Mouse (Mus musculus) ZHBTc4 (cell line): ENCODE measurements around the gene Dhx30.
A peak's percentile ranks its signal among the peaks of the same experiment; 100 is the strongest.
"Not testable (repeated sequence)": the region's sequence is repeated elsewhere in the genome, so short reads cannot be mapped to it uniquely, and the experiment has no call there.

Source experiments
- DNase-seq: peaks from one replicate; pipeline ENCODE4 v3.0.0-alpha.2; 2011; ENCODE audit warnings: low read depth, low spot score

The Dhx30 gene

DNA sequence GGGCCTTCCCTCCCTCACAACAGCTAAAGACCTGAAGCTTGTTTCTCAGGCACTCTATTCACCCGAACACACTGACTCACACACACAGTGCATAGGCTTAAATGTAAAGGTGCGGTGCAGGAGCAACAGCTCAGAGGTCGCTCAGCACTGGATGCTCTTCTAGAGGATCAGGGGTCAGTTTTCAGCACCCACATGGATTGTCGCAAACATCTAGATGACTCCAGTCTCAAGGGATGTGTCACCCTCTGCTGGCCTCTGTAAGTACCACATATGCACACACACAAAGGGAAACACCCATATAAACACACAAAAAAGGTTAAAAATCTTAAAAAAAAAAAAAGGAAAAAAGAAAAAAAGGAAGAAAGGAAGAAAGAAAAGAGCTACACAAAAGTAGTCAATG, 22.9 kb downstream of the Dhx30 start:
- DNase-seq, result peak; percentile 47

DNA sequence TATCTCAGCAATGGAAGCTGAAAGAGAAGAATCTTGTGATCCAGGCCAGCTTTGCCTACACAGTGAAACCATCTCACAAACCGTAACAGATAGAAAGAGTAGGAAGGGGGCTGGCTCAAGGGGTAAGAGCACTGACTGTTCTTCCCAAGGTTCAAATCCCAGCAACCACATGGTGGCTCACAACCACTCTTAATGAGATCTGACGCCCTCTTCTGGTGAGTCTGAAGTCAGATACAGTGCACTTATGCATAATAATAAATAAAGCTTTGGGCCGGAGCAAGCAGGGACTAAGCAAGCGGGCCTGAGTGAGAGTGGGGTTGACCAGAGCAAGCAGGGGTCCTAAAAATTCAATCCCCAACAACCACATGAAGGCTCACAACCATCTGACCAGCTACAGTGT, 24.3 kb downstream of the Dhx30 start:
- DNase-seq, result peak; percentile 56

DNA sequence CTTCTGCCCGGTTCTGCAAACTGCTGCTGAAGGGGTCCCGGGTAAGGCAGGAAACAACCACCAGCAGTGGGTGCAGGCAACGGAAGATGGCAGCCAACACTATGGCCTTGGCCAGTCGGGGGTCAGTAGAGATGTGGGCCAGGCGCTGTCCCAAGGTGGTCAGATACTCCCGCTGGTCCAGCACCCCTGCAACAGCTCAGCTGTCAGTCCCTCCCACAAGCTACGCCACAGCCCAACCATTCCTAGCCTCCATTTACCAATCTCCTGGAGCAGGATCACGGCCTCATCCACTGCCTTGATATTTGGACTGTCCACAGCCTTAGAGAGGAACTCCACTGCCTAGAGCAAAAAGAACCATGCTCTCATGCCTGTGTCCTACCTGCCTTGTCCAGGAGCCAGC, 31.9 kb downstream of the Dhx30 start:
- DNase-seq, result no peak

DNA sequence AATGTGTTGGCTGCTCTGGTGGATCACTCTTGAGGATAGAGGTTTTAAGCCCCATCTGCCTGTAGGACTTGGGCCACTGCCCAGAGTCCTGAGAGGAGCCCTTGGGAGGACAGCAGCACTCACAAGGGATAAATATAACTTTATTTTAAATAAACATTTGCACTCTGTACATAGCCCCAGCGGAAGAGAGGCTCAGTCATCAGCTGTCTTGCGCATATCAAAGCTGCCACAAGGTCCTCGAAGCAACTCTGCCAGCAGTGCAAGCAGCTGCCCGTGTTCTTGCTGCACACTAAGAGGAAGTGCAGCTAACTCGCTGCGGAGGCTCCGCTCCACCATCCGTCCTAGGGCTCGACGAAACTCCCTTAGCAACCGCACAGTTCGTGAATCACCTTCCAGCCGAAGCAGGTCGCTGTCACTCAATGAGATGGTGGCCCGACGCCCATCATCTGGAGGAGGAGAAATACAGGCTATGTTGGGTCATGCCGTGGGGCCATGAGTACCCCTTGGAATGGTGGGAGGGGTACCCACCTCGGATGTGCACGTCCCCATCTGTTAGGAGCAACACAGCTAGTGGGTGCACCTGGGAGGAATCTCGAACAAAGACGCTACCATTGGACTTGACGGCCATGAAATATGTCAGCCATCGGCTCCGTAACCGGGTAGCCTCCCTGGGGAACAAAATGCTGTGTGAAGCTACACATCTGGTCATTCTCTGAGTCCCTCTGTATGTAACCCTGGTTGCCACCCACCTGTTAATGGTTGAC, 33.2 kb downstream of the Dhx30 start:
- no peak for DNase-seq

DNA sequence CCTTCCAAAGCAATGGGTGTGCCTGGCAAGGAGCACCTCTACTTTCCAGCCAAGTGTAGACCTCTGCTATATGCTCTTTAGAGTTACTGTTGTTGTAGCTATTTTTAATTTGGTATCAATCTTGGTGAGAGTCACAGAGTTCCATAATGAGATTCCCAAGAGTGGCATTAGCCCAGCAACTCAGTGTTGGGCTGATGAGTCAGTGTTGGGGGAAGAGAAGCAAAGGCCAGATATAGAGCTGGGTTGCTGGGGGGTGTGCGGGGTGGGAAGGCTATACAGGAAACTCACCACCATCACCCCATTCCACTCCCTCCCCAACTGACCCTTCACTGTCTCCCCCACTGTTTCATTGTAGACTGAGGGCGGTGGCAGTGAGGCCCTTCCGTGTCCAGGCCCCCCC, 36.6 kb downstream of the Dhx30 start:
- no peak for DNase-seq

DNA sequence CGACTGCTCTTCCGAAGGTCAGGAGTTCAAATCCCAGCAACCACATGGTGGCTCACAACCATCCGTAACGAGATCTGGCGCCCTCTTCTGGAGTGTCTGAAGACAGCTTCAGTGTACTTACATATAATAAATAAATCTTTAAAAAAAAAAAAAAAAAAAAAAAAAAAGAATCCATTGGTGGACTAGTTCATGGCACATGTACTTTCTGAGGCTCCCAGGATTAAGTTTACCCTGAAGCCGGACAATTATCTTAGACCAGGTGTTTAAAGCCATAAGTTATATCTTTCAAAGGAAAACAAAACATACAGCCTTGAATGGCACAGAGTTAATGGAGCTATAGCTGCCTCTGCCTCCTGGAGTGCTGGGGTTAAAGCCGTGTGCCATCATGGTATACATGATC, 41.2 kb downstream of the Dhx30 start:
- DNase-seq, result not testable (repeated sequence)

DNA sequence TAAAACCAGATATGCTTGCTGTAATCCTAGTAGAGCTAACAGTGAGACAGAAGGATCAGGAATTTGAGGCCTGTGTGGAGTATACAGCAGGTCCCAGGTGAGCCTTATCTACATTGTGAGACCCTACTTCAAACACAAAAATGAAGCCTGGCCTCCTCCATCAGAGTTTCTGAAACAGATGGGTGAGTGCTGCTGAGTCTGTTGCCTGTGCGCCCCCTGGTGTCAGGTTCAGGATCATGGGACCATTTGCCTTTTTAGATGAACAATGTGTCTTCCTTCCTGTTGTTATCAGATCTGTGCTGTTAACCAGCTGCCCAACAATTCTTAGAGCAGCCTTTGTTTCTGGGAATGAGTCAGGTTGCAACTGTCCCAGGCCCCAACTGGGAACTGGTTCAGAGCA, 45.8 kb downstream of the Dhx30 start:
- DNase-seq, result peak; percentile 83

DNA sequence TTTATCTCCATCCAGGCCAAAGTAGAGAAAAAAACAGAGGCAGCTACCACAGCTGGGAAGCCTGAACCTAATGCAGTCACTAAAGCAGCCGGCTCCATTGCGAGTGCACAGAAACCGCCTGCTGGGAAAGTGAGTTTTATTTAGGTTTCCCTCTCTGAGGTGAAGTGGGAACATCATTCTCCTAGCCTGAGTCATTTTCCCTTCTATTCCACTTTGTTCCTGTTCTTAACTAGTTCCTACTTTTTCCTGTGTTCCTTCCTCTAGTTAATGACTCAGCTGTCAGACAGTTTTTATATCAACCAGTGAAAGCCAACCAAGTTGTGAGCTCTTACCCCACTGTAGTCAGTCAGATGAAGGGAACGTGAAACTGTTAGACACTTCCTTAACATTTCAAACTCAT, 46.6 kb downstream of the Dhx30 start:
- DNase-seq, result no peak

DNA sequence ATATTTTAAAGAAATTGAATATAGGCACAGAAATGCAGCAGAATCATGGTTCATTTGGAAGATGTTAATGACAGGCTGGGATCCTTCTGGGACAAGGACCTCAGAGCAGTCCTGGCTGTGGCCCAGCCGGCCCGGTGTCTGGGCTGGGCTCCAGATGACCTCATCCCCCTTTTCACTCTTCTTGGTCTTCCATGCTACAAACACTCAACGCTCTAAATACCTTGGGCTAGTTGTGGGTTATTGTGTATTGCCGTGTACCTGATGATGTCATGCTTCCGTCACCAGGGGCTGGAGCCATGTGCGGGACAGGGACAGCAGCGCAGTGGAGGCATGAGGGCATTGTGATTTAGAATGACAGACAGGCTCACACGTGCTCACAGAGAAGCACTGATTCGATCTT, 47.3 kb downstream of the Dhx30 start:
- DNase-seq, result no peak

DNA sequence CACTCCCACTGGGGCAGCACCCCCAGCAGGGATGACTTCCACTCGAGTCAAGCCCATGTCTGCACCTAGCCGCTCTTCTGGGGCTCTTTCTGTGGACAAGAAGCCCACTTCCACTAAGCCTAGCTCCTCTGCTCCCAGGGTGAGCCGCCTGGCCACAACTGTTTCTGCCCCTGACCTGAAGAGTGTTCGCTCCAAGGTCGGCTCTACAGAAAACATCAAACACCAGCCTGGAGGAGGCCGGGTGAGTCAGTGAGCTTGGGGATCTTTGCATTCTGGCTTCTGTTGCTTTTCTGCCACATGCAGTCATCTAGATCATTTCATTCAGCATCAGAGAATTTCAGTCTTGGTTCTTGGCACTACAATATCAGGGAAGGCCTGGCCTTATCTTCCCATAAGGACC, 48.9 kb downstream of the Dhx30 start:
- DNase-seq, result no peak

DNA sequence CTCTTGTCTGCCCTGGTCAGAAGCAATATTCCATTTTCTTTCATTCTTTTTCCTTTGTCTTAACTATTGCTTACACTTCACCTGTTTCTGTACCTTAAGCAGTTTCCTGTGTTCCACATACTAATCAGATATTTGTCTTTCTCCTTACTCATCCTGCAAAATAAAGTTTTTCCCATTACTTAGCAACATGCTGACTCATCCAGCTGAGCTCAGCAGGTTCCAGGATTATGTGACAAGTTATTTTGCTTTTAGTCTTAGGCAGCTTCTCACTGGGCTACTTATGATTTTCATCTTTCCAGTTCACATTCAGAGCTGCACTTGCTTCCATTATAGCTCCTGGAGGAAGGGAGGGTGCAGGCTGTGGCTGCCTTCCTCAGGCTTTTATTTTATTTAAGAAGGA, 53.0 kb downstream of the Dhx30 start:
- no peak for DNase-seq

DNA sequence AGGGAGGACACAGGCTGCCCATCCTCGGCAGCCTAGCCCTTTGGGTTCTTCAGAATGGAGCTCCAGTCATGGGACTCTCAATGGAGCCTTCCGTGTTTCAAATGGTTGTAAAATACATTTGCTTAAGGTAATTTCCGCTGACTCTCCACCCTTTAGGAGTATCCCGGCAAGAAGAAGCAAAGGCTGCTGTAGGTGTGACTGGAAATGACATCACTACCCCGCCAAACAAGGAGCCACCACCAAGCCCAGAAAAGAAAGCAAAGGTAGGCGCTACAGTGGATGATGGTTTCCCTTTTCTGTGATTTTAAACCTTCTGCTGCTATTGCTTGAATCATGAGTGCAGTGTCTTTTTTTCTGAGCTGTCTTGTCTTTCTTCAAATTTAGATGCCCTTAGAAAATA, 54.8 kb downstream of the Dhx30 start:
- no peak for DNase-seq

DNA sequence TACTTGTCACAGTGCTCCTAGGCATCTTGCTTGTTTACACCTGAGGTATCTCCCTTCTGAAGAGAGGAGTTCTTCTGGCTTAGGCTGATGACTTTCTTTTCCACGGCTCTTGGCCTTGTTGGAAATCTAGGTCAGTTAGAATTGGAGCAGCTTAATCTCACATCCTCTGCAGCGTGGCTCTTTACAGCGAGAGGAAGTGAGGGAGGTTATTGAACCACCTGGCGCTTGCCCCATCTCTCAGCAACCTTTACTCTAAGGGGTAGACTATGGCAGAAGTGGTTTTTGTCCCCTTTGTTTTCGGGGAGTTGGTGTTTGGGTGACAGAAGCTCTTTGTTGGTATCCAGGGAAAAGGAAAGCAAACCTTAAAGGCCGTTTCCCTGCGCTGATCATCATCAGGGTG, 55.2 kb downstream of the Dhx30 start:
- DNase-seq, result no peak

DNA sequence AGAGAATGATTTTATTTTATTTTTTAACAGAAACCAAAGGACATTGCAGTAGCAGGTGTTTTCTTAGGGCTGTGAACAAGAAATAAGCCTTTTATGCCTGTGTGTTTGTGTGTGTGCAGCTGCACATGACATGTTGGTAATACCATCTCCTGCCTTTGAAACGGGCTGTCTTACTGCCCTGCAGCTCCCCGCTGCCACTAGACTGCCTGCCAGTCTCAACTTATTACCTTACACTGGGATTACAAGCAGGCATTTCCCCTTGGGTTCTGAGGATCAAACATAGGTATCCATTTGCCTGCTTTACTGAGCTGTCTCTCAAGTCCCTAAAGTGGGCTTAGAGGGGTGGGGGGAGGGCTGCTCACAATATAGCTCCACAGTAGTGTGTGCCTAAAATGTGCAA, 56.9 kb downstream of the Dhx30 start:
- DNase-seq, result no peak

DNA sequence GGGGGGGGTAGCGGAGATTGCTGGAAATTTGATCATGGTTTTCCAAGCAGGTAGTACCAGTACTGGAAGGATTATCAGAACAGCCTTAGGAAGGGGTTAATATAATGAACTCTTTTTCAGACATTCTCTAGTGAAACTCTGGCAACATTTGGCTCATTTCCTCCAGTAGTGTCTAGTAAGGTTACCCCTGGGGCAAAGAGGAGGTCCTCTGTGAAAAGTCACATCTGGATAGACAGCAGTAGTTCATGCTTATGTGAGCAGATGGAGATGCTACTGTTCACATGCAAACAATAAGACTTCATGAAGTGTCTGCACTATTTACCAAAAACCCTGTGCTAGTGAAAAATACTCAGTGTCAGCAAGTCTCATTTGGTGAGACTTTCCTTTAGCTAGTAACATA, 60.4 kb downstream of the Dhx30 start:
- no peak for DNase-seq

DNA sequence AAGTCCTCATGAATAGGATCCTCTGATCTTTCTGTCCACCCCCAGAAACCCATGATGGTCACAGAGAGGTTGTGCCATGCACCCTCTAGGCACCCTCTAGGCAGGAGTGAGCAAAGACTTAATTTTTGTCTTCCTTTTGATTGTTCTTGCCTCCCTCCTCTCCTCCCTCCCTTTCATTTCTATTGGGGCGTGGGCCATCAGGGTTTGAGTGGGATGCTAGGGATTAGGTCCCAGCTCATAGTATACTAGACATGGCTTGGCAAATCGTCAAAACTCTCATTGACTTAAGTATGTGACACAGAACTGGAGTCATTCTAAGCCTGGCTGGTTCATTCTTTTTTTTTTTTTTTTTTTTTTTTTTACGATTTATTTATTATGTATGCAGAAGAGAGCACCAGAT, 62.8 kb downstream of the Dhx30 start:
- no peak for DNase-seq

DNA sequence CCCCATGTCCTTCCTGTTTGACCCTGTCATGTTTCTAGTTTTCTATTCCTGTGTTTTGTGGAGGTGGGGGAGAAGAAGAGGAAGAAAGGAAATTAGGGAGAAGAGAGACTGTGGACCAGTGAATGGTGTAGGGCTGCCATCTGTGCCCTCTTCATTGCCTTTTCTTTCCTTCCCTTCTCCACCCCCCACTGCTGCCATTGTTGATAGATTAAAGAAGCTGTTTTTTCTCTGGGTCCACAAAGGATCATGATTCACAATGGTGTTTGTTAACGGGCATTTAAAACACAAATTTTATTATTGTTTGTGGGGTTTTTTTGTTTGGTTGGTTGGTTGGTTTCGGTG, 63.6 kb downstream of the Dhx30 start:
- no peak for DNase-seq

DNA sequence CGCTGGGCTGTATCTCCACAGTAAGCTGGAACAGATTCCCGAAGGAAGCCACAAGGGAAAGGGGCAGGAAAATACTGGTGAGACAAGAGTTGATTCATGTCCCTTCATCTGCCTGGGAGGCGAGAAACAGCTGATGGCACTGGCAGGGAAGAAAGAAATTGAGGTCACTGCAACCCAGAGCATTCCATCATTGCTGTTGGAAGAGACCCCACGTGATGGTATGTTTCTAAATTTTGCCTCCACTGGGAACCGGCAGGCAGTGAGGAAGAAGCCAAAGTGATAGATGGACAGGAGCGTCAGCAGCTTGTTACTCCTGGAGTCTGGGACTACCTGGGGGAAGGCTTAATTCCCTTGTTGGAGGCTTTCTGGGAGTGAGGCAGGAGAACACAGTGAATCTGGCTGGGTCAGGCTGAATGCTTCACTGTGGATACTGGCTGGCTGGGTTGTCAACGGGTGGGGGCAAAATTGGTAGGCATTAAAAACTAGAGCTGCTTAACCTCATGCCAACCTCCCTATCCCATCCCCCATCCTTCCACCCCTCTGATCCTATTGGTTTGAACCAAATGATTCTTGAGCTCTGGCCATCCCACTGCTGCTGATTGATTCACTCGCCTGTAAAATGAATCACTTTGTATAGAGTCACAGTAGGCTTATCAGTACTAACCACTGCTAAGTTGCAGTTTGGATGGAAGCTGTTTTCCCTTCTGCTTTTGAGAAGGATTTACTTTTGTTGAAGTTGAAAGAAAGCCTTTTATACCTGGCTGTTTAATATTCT, 64.1 kb downstream of the Dhx30 start:
- no peak for DNase-seq

DNA sequence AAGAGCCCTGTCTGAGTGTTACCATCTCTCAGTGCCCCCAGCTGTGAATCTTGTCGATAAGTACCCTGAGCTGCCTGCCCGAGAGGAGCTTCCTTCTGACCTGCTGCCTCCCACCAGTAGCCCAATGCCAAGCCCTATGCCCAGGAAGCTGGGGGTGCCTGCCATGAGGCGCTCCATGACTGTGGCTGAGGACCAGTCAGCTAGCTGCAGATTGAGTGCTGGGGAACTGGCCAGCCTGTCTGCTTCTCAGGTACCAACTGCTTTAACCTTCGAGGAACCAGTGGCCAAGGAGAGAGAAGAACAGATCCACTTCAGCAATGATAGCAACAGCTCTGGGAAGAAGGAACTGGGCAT, 64.7 kb downstream of the Dhx30 start:
- no peak for DNase-seq

DNA sequence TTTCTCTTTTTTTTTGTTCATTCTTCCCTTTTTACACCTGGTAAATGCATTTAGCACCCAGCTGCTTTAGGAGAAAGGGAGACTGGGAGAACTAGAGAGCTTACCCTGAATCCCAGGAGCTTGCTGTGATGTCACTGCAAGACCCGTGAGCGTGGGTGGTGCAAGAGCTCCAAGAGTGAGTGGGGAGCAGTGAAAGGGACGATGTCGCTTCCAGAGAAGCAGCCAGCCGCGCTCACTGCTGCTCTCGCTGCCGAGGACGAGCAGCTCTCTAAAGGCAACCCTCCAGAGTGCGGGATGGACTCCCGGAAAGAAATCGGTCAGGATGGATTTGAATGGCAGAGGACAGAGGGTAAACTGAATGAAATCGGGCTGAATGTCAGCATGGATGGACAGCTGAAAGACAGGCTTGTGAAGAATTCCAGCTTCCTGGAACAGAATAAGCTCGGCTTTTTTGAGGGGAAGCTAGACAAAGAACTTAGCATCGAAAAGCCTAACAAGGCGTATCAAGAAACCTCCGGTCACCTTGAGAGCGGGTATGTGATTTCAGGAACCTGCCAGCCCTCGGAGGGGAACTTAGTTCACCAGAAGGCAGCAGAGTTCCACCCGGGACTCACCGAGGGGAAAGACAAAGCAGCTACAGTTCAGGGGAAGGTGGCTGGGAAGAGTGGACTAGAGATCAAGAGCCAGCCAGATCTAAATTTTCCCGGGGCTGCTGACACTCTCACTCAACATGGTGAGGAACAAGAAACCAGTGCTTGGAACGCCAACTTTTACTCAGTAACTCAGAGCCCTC, 65.6 kb downstream of the Dhx30 start:
- peak; percentile 51 for DNase-seq

DNA sequence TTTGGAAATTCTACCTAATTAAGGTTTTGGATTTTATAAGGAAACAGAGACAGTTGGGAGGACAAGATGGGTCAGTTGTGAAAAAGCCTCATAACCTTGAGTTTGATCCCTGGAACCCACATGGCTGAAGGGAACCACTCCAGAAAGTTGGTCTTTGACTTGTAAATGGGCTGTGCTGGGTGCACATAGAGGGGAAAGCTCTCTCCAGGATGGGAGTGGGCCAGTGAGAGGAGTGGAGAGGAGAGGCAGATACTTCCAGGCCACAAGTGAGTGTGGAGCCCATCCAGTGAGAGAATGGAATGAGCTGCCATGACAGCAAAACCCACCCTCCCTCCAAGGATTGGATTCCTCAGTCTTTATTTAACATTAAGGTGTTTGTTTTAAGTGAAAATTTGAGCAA, 66.4 kb downstream of the Dhx30 start:
- DNase-seq, result peak; percentile 72

DNA sequence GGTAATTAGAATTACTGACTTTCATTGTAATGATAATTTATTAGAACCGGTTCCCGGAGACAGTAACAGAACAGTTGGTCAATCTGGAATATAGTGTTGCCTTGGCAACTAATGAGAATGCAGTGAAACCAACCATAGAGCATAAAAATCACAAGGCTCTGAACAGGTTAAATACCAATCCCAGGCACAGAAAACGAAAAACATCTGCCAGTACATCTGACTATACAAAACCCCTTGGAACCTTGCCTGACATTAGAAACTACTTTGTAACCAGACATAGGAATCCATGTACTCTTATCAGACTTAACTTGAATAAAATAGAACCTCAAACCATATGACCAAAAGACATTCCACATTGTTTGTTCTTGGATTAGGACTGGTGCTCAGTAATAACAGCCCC, 69.8 kb downstream of the Dhx30 start:
- DNase-seq, result no peak

DNA sequence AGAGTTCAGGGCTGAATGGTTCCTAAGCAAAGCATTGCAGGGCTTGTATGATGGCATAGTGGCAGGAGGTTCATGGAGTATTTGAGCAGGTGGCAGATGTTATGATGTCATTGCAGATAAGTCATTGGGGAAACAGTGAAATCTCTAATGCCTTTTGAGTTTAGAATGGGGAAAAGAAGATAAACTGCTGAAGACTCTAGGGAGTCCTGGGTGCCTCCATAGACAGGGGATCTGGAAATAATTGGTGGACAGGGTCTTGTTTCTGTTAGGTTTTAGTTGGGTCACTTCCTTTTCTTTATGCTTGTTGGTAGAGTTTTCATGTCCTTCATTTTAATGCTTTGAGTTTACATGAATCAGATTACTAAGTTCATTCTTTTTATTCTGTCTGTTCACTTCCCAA, 70.4 kb downstream of the Dhx30 start:
- DNase-seq, result no peak
